Mouse (Mus musculus) 3T3-L1 (cell line): ENCODE data around the gene Arfip2.
A peak's percentile ranks its signal among the peaks of the same experiment; 100 is the strongest.

Experiments used
- DNase-seq: peaks from one replicate; pipeline ENCODE4 v3.0.0-alpha.2; 2015; ENCODE audit warnings: low read depth, low spot score

Arfip2 gene

DNA sequence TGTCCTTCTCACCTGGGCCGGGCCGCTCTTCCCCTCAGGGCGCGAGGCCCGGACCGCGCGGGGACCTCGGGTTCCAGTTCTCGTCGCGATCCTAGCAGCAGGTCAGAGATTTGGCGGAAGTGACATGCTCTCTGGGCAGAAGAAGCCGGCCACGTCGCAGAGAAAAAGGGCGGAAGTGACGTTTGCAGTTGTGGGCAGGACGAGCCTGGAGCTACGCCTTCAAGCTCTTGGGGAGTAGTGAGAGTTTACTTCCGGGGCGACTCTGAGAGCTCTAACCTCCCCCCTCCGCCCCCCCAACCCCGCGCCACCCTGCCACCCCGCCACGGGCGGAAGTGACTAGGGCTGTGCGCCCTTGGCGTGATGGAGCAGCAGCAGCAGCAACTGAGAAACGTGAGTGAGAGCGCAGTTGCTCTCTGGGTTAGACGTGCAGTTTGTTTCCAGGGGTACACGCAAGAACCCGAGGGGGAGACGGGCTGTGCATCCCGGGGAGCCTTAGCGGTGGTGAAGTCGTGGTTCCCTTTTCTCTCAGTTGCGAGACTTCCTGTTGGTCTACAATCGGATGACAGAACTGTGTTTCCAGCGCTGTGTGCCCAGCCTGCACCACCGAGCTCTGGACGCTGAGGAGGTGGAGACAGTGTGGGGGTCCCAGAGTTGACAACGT, at the start of gene Arfip2, which contains the start of gene Gm45799:
Gene Arfip2, minus strand, starts transcription at position 184 of the 661 bp plus-strand sequence.
Gene Gm45799, plus strand, starts transcription at position 320 of the 661 bp plus-strand sequence.
- peak; percentile 99 for DNase-seq

DNA sequence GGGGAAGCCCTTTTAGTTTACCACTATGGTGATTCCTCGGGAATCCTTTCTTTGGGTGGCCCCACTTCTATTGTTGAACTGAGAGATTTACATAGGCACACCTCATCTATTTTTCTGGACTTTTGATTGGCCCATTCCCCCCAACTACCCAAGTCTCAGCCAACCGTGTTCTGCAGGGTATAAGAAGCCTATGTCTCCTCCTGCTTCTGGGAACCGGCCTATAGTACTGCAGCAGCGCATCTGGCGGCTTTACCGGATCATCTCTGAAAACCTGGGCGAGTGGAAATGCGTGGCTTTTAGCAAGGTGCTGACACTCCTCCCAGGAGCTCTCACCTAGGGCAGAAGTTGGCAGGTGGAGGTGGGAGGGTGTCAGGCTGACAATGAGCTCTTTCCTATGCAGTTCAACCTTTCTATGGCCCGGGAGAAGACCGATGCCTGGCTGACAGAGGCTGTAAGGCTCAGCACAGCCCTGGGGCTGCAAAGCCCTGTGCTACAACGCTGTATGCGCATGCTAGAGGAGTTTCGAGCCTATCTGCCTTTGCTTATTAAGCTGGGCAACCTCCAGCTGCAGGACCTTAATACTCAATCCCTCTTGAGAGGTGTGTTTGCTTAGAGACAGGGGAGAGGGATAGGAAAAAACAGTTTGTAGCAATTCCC, 45.5 kb upstream of the Arfip2 start:
- no peak for DNase-seq

DNA sequence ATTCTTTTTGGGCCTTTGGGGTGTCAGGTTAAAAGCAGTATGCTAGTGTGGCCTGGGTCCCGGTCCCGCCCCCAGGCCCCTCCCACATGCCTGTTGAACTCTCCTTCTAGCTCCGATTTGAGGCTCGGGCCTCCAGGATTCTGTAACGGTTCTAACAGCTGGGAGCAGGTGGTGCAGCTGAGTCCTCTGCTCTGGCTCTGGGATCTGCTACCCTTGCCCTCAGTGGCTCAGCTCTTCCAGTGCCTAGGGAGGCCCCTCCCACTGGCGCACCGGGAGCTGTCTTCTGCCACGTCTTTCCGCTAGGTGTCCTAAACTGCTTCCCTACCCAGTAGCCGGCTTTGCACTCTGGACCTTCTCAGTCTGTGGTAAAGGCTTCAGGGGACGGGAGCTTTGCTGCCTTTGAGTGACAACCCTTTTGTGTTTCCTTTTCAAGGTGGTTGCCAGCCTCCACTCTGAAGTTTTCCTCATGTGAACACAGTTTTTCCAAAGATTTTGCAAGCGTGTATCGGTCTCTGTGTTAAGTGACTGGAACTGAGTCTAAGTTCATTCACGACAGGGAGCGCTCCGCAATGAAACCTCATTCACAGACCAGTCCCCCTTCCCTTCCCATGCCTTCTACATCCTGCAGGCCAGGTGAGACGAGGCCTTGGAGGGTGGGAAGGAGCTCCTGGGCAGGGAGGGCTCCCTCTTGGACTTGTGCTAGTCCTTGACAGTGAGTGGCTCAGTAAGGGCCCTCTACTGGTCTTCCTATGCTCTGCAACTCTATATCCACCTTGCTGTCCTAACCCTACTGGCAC, 10.6 kb upstream of the Arfip2 start, which contains the start of gene Dnhd1:
Gene Dnhd1, plus strand, starts transcription at position 189 of the 797 bp plus-strand sequence.
- DNase-seq = peak; percentile 86

DNA sequence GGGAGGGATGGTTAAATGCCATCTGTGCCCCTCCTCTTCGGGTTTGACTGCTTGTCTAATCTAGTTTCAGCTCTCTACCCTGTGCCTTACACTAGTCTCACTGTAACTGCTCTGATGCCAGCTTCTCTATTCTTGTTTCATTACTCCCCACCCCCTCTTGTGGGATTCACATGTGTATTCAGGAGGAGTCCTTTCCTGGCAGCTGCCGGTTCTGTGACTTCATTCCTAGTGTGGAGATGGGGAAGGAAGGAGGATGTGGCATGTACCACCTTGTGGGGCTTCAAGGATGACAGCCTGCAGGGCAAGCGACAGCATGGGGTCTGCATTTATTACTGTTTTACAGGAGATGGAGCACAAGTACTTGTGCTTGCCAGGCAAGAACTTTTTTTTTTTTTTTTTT, 1.7 kb upstream of the Arfip2 start:
- peak; percentile 46 for DNase-seq

DNA sequence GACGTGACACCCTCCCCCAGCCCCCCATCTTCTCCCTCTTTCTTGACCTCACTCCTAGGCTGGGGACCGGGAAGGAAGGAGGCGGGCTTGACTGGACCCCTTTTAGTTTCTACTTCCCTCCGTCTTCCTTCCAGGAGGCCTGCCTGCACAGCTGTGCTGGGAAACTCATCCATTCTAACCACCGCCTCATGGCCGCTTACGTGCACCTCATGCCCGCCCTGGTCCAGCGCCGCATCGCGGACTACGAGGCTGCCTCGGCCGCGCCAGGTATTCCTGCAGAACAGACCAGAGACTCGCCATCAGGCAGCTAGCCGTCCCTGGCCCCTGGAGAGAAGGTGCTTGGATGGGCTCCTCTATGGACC, 659 bp upstream of the Arfip2 start:
- DNase-seq = no peak

DNA sequence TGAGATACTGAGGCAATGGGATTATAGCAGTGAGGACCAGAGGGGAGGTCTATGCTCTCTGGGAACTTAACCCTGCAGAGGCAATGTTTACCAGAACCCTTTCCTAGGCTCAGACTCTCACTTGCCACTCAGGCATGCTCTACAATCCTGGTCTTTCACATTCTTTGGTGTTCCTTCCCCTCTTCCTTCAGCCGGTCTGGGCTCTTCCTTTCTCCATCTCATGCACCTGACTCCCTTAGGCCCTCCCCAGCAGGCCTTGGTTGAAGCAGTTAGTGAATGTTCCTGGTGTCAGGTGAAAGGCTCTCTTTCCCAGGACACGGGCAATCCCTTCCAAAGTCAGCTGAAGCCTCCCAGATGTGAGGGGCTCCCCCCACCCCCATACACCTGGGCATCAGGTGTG, 460 bp downstream of the Arfip2 start, which contains the start of gene Timm10b:
Gene Timm10b, plus strand, starts transcription at position 301 of the 400 bp plus-strand sequence.
- DNase-seq = no peak

DNA sequence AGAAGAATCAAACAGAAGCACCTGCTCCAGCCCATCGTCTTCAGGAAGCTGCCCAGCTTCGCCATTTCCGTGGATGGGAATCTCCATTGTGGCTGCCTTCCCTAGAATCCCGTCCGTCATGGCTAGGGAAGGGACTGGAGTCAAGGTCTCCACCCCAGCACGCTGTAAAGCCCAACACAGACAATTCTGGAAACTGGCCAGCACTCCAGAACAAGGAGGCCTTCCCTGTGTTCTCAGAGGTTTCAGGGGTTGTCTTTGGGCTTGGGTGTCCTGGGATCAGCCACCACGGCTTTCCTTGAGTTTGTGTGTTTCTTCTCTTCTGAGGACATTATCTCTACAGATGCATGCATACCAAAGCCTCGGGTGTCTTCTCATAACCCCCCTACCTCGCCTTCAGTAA, 912 bp downstream of the Arfip2 start:
- DNase-seq = peak; percentile 31

DNA sequence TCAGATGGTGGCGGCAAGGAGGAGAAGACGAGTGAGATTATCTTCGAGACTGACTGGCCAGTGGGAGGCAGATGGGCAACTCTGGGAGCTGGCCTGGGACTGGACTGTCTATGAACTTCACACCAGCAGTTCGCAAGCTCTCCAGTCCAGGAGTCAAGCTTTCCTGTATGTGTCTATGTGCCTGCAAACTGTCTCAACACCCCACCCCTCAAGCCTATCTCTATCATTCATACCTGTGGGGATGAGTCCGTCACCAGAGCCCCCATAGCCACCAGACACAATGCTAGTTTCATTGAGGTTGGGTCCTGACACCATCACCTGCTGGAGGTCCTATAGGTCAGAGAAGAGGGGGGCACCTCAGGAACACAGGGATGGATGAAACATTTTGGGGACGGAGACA, 1.4 kb downstream of the Arfip2 start:
- no peak for DNase-seq

DNA sequence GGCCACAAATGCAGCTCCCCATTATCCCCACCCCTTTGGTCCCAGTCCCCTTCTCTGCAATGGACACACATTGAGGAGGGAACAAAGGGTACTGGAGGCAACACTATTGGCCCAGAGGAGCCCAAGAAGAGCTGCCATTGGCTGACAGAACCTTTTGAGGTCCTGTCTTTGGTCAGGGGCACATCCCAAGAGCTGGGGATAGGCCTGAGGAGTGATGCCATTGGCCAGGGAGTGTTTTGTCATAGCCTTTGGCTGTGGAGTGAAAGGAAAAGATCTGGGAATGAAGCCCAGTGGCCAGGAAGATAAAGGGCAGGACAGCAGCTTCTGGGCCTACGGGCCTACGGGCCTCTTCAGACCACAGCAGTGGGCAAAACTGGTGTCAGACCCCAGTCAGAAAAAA, 4.5 kb downstream of the Arfip2 start:
- DNase-seq = no peak

DNA sequence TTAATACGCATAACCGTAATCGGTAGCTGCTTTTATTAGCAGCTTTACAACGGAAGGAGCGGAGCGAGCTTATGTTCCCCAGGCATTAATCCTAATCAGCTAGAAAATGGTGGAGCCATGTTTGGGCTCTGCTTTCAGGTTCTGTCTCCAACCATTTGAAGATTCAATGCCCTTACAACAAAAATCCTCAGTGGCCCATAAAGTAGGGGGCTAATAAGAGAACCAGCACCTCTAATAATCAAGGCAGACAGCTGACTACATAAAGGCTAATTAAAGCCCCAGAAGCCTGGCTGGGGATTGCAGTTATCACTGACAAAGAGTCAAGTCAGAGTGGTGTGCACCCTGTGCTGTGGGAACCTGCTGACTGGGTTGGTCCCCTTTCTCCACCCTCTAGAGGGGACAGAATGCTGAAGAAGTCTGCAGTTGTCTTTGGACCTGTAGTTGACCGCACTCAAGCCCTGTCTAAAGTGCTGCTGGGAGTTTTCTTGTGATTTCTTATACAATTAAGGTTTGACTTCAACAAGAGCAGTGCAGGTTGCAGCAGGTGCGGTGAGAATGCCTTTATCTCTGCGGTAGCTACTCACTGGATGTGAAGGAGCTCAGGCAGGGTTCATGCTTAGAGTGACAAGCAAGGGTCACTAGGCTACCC, 5.8 kb downstream of the Arfip2 start:
- no peak for DNase-seq

DNA sequence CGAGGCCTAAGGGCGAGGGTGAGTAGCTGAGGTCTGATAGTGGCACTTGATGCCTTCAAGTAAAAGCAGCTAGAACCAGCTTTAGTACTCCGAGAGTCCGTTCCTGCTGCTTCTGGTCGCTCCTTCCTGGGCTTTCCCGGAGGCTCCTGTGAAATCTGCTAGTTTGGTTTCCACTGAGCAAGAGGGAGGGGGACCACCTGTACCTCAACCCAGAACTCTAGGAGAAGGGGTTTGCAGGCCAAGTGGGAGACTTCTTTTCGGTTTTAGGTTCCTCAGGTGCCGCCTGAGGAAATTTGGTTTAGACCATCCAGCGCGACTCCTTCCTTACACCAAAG, 6.4 kb downstream of the Arfip2 start:
- DNase-seq = no peak

DNA sequence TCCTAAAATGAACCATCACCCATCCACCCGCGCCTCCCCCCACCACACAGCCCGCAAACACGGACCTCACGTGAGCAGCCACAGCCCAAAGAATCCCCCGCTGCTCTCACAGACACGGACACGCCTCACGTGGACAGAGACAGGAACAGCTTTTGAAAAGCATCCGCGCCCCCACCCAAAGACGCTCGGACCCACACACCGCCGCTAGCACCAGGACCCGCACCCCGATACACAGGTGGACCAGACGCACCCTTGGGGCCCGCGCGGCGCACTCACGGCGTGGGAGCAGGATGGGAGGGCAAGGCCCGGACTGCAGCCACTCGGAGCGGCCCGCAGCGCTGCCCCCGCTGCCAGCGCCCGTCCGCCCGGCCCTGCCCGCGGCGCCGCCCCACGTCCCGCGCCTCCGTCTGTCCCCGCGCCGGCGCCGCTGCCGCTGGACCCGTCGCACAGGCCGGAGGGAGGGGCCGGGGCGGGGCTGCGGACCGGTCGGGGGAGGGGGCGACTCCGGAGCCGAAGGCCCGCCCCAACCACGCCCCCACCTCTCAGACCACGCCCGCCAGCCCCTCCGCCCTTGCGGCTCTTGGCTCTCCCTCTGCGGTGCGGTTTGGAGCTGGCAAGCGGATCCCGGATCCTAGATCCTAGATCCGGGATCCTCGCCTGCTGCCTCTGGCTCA, 7.0 kb downstream of the Arfip2 start, which contains the start of gene Trim3:
Gene Trim3, minus strand, starts transcription at position 445 of the 674 bp plus-strand sequence.
- peak; percentile 77 for DNase-seq

DNA sequence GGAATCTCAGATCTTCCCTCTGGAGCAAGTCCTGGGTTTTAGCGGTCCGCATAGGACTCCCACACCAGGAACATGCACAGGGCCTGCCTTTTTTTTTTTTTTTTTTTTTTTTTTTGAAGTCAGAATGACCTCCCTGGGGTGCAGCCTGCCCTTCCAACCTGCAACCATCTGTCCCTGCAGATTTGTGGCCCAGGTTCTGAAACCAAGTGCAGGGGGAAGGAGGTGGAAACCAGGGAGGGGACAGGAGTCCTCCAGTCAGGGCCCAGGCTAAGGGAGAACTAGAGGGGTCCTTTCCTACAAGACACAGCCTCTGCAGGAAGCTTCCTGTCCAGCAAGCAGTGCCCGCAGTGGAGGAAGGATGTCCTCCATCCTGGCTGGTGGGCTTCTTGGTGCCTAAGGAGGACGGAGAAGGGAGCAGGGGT, 7.7 kb downstream of the Arfip2 start:
- DNase-seq = peak; percentile 25

DNA sequence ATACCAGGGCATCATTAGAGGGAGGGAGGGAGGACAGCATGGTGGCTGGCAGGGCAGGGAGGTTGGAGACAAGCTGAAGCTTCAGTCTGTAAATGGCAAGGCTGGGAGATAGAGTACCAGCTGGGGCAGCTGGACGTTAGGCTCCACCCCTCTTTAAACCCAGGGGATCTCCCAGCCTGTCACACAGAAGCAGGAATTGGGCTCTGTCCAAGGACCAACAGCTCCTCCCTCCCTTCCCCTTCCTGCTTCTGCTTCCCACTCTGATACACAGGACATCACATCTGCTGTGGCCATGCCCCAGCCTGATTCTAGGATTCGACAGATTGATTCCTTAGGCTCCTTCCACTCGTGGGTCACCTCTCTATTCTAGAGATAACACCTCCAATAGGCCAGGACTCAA, 11.6 kb downstream of the Arfip2 start:
- DNase-seq = peak; percentile 84

DNA sequence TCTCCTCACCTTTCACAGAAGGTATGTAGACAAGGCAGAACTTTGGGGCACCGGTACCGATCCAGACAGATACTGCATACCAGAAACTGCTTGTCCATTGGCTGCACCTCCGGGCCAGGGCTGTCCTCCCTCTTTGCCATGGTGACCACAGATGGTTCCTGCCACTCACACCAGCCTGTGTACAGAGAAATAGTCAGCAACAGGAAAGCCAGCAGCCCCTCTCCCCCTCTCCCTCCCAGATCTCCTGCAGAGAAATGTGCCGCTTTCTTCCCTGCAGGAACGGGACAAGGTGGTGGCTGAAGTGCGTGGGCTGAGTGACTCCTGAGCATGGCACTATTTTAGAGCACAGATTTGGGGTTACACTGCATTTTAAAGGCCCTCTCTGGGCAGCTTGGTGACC, 14.8 kb downstream of the Arfip2 start:
- DNase-seq = no peak

DNA sequence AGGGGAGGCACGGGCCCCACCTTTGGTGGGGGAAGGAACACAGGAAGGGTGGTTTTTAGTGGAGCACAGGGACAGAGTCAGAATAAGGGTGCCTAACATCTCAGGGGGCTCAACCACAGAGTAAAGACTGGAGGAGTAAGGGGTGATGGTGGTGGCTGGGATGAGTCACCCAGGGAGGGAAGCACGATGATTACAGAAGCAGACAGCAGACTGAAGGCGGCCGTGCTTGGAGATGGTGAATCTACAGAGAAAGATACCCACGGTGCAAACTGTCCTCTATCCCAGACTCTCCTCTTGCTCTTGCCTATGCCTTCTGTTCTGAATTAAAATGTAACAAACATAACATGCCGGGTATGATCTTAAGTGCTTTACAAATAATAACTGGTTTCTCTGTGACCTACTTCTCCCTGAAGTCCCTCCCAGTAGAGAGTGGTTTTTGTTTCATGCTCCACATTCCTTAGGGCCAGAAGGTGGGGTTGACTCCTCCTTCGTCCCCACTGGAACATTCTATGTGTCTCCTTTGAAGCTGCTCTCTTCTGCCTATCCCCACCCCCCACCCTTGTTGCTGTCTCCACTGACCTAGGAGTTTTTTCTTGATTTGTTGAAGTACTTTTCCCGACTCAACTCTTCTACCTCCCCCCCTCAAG, 18.4 kb downstream of the Arfip2 start:
- peak; percentile 81 for DNase-seq

DNA sequence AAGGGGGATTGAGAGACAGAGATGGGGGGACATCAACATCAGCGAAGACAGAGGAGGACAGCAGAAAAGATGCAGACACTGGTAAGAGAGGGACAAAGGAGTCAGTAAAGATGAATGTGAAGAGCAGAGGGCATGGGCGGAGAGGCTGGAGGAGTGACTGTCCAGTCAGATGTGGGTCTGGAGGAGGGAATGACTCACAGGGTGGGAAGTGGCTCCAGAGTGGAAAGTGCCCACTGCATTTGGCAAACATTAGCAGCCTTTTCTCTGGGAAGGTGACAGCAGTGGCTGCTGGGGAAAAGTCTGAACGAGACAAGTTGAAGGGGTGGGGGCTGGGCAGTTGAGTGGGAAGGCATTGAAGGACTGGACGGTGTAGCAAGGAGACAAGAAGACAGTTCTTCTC, 19.2 kb downstream of the Arfip2 start:
- DNase-seq = peak; percentile 78

DNA sequence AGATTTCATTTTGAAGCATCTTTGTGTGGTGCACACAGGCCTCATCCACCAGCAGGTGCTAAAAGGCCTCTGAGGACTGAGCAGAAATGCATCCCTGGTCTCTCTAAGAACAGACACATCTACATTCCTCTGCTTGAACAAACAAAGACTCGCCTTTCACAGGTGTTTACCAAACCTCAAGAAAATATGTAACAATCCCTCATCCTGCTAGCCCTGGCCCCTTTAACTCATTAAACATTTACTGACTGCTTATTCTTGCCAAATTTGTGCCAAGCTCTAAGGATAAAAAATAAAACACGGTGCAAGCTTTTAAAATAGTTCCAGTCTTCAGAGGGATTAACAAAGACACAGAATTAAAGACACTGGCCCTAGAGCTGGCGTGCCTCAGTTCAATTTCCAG, 20.5 kb downstream of the Arfip2 start:
- no peak for DNase-seq

DNA sequence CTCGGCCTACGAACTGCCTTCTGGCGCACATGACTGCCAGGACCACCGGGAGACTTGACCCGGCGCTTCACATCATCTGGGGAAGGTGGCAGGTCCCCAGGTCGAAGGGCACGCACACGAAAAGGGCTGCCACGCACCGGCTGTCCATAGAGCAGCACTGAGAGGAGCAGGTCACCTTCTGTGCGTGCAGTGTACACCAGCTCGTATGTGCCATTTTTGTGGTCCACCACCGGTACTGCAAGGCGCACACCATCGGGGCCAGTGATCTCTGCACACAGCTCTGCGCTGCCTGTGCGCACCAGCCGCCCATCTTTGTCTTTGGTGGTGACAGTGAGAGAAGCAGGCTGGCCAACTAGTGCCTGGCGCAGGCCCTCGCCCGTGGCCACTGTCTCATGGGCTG, 22.4 kb downstream of the Arfip2 start:
- no peak for DNase-seq

DNA sequence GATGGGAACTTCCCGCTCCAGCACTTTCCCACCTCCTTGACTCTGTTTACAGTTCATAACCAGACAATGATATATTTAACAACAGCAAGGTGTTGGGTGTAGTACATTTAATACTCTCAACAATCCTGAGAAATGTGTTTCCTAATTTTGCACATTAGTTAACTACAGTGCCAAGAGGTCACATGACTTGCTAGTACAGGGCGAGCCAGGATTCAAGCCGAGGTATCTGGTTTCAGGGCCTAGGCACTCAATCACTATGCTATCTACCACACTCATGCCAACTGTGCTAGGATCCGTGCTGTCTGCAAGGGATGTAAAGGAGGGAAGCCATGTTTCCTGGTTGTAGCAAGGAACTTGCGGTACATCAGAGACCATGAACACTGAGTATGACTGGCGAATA, 23.7 kb downstream of the Arfip2 start:
- DNase-seq = no peak

DNA sequence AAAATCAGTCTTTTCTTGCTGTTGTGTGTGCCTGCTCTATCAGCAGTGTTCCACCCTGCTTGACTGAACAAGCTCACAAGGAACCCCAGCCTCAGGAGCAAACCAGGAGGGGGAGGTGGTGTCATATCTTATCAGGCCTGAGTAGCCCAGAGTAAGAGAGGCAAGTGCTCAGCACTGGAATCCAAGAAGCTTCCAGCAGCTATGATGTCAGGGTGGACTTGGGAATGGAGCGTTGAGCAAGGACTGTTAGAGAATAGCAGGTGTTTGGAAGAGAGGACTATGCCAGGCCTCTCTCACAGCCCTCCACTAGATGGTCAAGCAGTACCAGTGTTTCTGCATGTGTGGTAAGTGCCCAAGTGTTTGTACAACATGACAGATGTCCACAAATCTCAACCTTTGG, 24.5 kb downstream of the Arfip2 start:
- DNase-seq = no peak
